7 mouse cellular contexts compared by ENCODE assay signal in genomic region chr3:101163160-101163990, GRCm38 (mm10). TPM values are rescaled to one million over a fixed set of nuclear protein-coding genes. Genes with fewer than 3 reads are reported as not detected.
A peak's percentile ranks its signal among the peaks of the same experiment; 100 is the strongest.
DNase-seq lines count a peak whose midpoint lies in the region; ATAC-seq and TF ChIP-seq lines count a peak whose summit lies in the region.

No protein-coding gene starts in this region.

- no peaks in the 10 kb centered on the region for H3K27me3 ChIP-seq in limb, embryonic 12.5 days

- peaks cover 51% of the 10 kb centered on the region for H3K4me1 ChIP-seq in limb, embryonic 12.5 days (replicated peaks)

- peak in 1 of 2 experiments; percentile 32 for DNase-seq in layer of hippocampus, adult 2 months (ENCODE audit: low spot score in 2 of 2)
- no peak for DNase-seq in layer of hippocampus, adult 9-11 months
- peak; percentile 32 for DNase-seq in Muller cell, postnatal 12 days (ENCODE audit: inconsistent ontology term)
- peak; percentile 40 to 49 for DNase-seq in adrenal gland, postnatal 36 days
- no peak for DNase-seq in thymus, postnatal 25 days
- DNase-seq in gastrocnemius, postnatal 14 days: no peak

- intact Hi-C loops in gastrocnemius, postnatal 14 days (cut with DNase I; ENCODE audit: low total_unique reads): loop anchor here (10.0 kb wide), 1 partner anchor 189 kb away; no protein-coding TSS in a partner anchor

- TF ChIP-seq CTCF in layer of hippocampus, adult 2 months (conservative IDR thresholded peaks at IDR 0.05): peak; percentile 74

- no peak overlapping the region for H3K27ac ChIP-seq in layer of hippocampus, adult 2 months
- H3K27ac ChIP-seq in limb, embryonic 12.5 days: peak overlapping the region; percentile 36; the same call in 1 of the 2 replicates

- H3K9ac ChIP-seq in limb, embryonic 12.5 days (replicated peaks): no peak overlapping the region

- no peaks in the 10 kb centered on the region for H3K36me3 ChIP-seq in limb, embryonic 12.5 days

- ATAC-seq in limb, embryonic 12.5 days (ENCODE audit: insufficient number of reproducible peaks, insufficient read depth, low FRiP score, low TSS enrichment, low read depth): no peak

- H3K4me3 ChIP-seq in layer of hippocampus, adult 2 months: peak overlapping the region; percentile 29
- no peak overlapping the region for H3K4me3 ChIP-seq in limb, embryonic 12.5 days (replicated peaks)

- peak overlapping the region; percentile 39; the same call in 1 of the 2 replicates for H3K4me2 ChIP-seq in limb, embryonic 12.5 days

- no peaks in the 10 kb centered on the region for H3K9me3 ChIP-seq in limb, embryonic 12.5 days

- 34% methylated on average over 16 of the region's 16 CpGs for WGBS in limb, embryonic 12.5 days

RNA-seq across cellular contexts. Expression of gene Ptgfrn, which starts 53.3 kb away (rescaled TPM):
- total RNA-seq in layer of hippocampus, adult 2 months (2021): 10 to 100 TPM; 10.4 to 11.0 TPM
- total RNA-seq in adrenal gland, postnatal 36 days (2021): 10 to 100 TPM; 47.6 to 53.9 TPM
- polyA plus RNA-seq in limb, embryonic 12.5 days (2016; fragmentation: Nextera tagmentation; extraction: Ambion mirVana): 5.9 and 6.1 TPM in 2 replicates
- total RNA-seq in gastrocnemius, postnatal 14 days (2021): 10 to 100 TPM; 31.6 to 39.6 TPM

Comparison
In these comparisons a context has a peak if more than half of its experiments do, and no peak if none do; other contexts are left out.
1. DNase-seq: peak in Muller cell, postnatal 12 days (single experiment) and adrenal gland, postnatal 36 days (2 of 2); none in layer of hippocampus, adult 9-11 months (single experiment), thymus, postnatal 25 days (single experiment) and gastrocnemius, postnatal 14 days (single experiment).